ENCODE assay signal across 8 mouse cellular contexts in genomic region chrX:164269285-164269761, GRCm38 (mm10). TPM values are rescaled to one million over a fixed set of nuclear protein-coding genes. Genes with fewer than 3 reads are reported as not detected.
DNase-seq lines count a peak whose midpoint lies in the region; ATAC-seq and TF ChIP-seq lines count a peak whose summit lies in the region.

TSS of gene Pir (plus strand) at chrX:164269371.

- peak; percentile 43 to 63; a peak in 3 of 4 replicates for TF ChIP-seq POLR2A in MEL (IDR thresholded peaks at IDR 0.05; ENCODE audit: control insufficient read depth in 1 of 2, insufficient read depth in 1 of 2, low read depth in 1 of 2, low read length in 2 of 2, poor library complexity in 1 of 2)
- TF ChIP-seq POLR2A in testis, adult 2 months (IDR thresholded peaks at IDR 0.05; ENCODE audit: control insufficient read depth, low read depth, low read length) = no peak

- no peaks in the 10 kb centered on the region for H3K9me3 ChIP-seq in MEL (replicated peaks; ENCODE audit: insufficient read depth, low read length)
- H3K9me3 ChIP-seq in forebrain, embryonic 16.5 days (ENCODE audit: control insufficient read depth, low read length) = no peaks in the 10 kb centered on the region
- H3K9me3 ChIP-seq in liver, postnatal 0 days (ENCODE audit: low read length) = no peaks in the 10 kb centered on the region
- H3K9me3 ChIP-seq in neural tube, embryonic 13.5 days = no peaks in the 10 kb centered on the region

- intact Hi-C loops in heart, postnatal 14 days (cut with DNase I) = no loop called here

- peak; percentile 68 to 84 (median 72) for TF ChIP-seq CTCF in MEL (IDR thresholded peaks at IDR 0.05 in 2 of 3, conservative IDR thresholded peaks at IDR 0.05 in 1 of 3; ENCODE audit: control insufficient read depth in 1 of 3, insufficient read depth in 1 of 3, low read depth in 2 of 3, low read length in 3 of 3, poor library complexity in 1 of 3, severe bottlenecking in 1 of 3)
- TF ChIP-seq CTCF in liver, postnatal 0 days (IDR thresholded peaks at IDR 0.05; ENCODE audit: low read depth) = peak; percentile 61
- no peak for TF ChIP-seq CTCF in testis, adult 2 months (IDR thresholded peaks at IDR 0.05; ENCODE audit: control insufficient read depth, insufficient read depth, insufficient replicate concordance, low read depth, low read length)

- no peaks in the 10 kb centered on the region; a peak in 1 of 4 replicates for H3K27me3 ChIP-seq in MEL (ENCODE audit: control insufficient read depth in 1 of 2, insufficient read depth in 2 of 2, low read length in 2 of 2)
- no peaks in the 10 kb centered on the region for H3K27me3 ChIP-seq in forebrain, embryonic 16.5 days (replicated peaks; ENCODE audit: control insufficient read depth, insufficient read depth, low read length)
- no peaks in the 10 kb centered on the region for H3K27me3 ChIP-seq in liver, postnatal 0 days (ENCODE audit: insufficient read depth, low read length)
- H3K27me3 ChIP-seq in neural tube, embryonic 13.5 days = peaks cover 24% of the 10 kb centered on the region
- no peaks in the 10 kb centered on the region for H3K27me3 ChIP-seq in testis, adult 2 months (ENCODE audit: control insufficient read depth, insufficient read depth, low read length)

- TF ChIP-seq EP300 in MEL (IDR thresholded peaks at IDR 0.05; ENCODE audit: low read depth in 1 of 2, low read length in 2 of 2) = no peak; a peak in 1 of 4 replicates
- no peak for TF ChIP-seq EP300 in liver, postnatal 0 days (IDR thresholded peaks at IDR 0.05; ENCODE audit: low read depth)

- H3K36me3 ChIP-seq in MEL (ENCODE audit: control insufficient read depth in 1 of 2, insufficient read depth in 2 of 2, low read length in 2 of 2) = peaks cover 0 to 11% of the 10 kb centered on the region in 2 experiments; a peak in 2 of 4 replicates
- H3K36me3 ChIP-seq in forebrain, embryonic 16.5 days (ENCODE audit: control insufficient read depth, insufficient read depth) = no peaks in the 10 kb centered on the region
- no peaks in the 10 kb centered on the region for H3K36me3 ChIP-seq in liver, postnatal 0 days (replicated peaks; ENCODE audit: insufficient read depth, low read length)
- H3K36me3 ChIP-seq in neural tube, embryonic 13.5 days = no peaks in the 10 kb centered on the region
- no peaks in the 10 kb centered on the region for H3K36me3 ChIP-seq in testis, adult 2 months (ENCODE audit: control insufficient read depth, insufficient read depth, low read length)

- DNase-seq in MEL (ENCODE audit: low read depth, low spot score) = peak; percentile 92
- peak; percentile 3 to 14 for DNase-seq in cerebellum, adult 18-20 months
- peak; percentile 32 to 55 for DNase-seq in heart, postnatal 14 days
- DNase-seq in large intestine, adult 2 months (ENCODE audit: low read depth, low spot score) = peak; percentile 51
- peak; percentile 81 for DNase-seq in liver, postnatal 0 days

- peak within 1 kb of the TSS; percentile 71 for H3K9ac ChIP-seq in MEL (ENCODE audit: control insufficient read depth, low read depth, low read length, poor library complexity, severe bottlenecking)
- H3K9ac ChIP-seq in forebrain, embryonic 16.5 days (replicated peaks; ENCODE audit: low read depth, low read length) = peak within 1 kb of the TSS; percentile 46
- peak within 1 kb of the TSS; percentile 39 for H3K9ac ChIP-seq in liver, postnatal 0 days (replicated peaks)
- H3K9ac ChIP-seq in neural tube, embryonic 13.5 days = peak within 1 kb of the TSS; percentile 61

- peak; percentile 84 for ATAC-seq in forebrain, embryonic 16.5 days
- ATAC-seq in liver, postnatal 0 days = peak; percentile 98
- ATAC-seq in neural tube, embryonic 13.5 days (ENCODE audit: low read depth) = peak; percentile 72

- H3K4me2 ChIP-seq in forebrain, embryonic 16.5 days (ENCODE audit: low read length) = peak within 1 kb of the TSS; percentile 53
- H3K4me2 ChIP-seq in liver, postnatal 0 days (ENCODE audit: low read depth, low read length) = peak within 1 kb of the TSS; percentile 61
- peak within 1 kb of the TSS; percentile 58 for H3K4me2 ChIP-seq in neural tube, embryonic 13.5 days

- peak within 1 kb of the TSS; percentile 13; the same call in 1 of the 2 replicates for H3K27ac ChIP-seq in MEL (ENCODE audit: control insufficient read depth, low read depth, low read length)
- no peak within 1 kb of the TSS for H3K27ac ChIP-seq in forebrain, embryonic 16.5 days (ENCODE audit: low read length)
- H3K27ac ChIP-seq in liver, postnatal 0 days (ENCODE audit: low read depth) = peak within 1 kb of the TSS; percentile 74
- H3K27ac ChIP-seq in neural tube, embryonic 13.5 days (replicated peaks) = no peak within 1 kb of the TSS
- peak within 1 kb of the TSS; percentile 7; the same call in 1 of the 2 replicates for H3K27ac ChIP-seq in testis, adult 2 months (ENCODE audit: control insufficient read depth, insufficient read depth, low read depth, low read length)

- no peak for TF ChIP-seq RAD21 in MEL (IDR thresholded peaks at IDR 0.05; ENCODE audit: low read depth, low read length)

- peak within 1 kb of the TSS; percentile 70 to 72 for H3K4me3 ChIP-seq in MEL (ENCODE audit: control insufficient read depth in 1 of 2, insufficient read depth in 1 of 2, low read depth in 2 of 2, low read length in 2 of 2)
- peak within 1 kb of the TSS; percentile 39 for H3K4me3 ChIP-seq in forebrain, embryonic 16.5 days (replicated peaks; ENCODE audit: low read length)
- H3K4me3 ChIP-seq in liver, postnatal 0 days (ENCODE audit: low read depth, low read length) = peak within 1 kb of the TSS; percentile 55
- H3K4me3 ChIP-seq in neural tube, embryonic 13.5 days = peak within 1 kb of the TSS; percentile 38
- peak within 1 kb of the TSS; percentile 51 for H3K4me3 ChIP-seq in testis, adult 2 months (ENCODE audit: control insufficient read depth, low read depth, low read length)

- 19% methylated on average over 20 of the region's 20 CpGs for WGBS in forebrain, embryonic 16.5 days
- 10% methylated on average over 20 of the region's 20 CpGs for WGBS in large intestine, adult 2 months
- WGBS in liver, postnatal 0 days (ENCODE audit: insufficient replicate concordance) = 9% methylated on average over 19 of the region's 20 CpGs
- 19% methylated on average over 20 of the region's 20 CpGs for WGBS in neural tube, embryonic 13.5 days

- peaks cover 2 to 6% of the 10 kb centered on the region in 2 experiments; a peak in 3 of 4 replicates for H3K4me1 ChIP-seq in MEL (ENCODE audit: control insufficient read depth in 1 of 2, insufficient read depth in 2 of 2, low read length in 2 of 2)
- no peaks in the 10 kb centered on the region for H3K4me1 ChIP-seq in forebrain, embryonic 16.5 days (replicated peaks; ENCODE audit: control insufficient read depth, insufficient read depth, low read length)
- H3K4me1 ChIP-seq in liver, postnatal 0 days (ENCODE audit: insufficient read depth) = no peaks in the 10 kb centered on the region
- no peaks in the 10 kb centered on the region for H3K4me1 ChIP-seq in neural tube, embryonic 13.5 days (replicated peaks)
- peaks cover 4% of the 10 kb centered on the region; the same call in 1 of the 2 replicates for H3K4me1 ChIP-seq in testis, adult 2 months (ENCODE audit: control insufficient read depth, insufficient read depth, low read length)

- H3K79me2 ChIP-seq in MEL (ENCODE audit: control insufficient read depth, insufficient read depth, low read length, poor library complexity) = no peaks in the 10 kb centered on the region

TF ChIP-seq in MEL, 35 proteins besides CTCF, POLR2A, EP300 and RAD21:
- TF ChIP-seq ETS1 (IDR thresholded peaks at IDR 0.05; ENCODE audit: low read depth, low read length) (peak; percentile 33; the same call in 1 of the 2 replicates), TCF12 (IDR thresholded peaks at IDR 0.05; ENCODE audit: low read depth, low read length) (0 out of 2 replicates have a peak, but pooled peaks have one; percentile 20), SMC3 (IDR thresholded peaks at IDR 0.05; ENCODE audit: low read depth, low read length) (no peak), USF1 (IDR thresholded peaks at IDR 0.05; ENCODE audit: low read depth, low read length) (no peak), TBP (IDR thresholded peaks at IDR 0.05; ENCODE audit: low read depth, low read length) (0 out of 2 replicates have a peak, but pooled peaks have one; percentile 18), E2F4 (IDR thresholded peaks at IDR 0.05; ENCODE audit: borderline replicate concordance, low read depth, low read length) (peak; percentile 45; the same call in 1 of the 2 replicates), NELFE (IDR thresholded peaks at IDR 0.05; ENCODE audit: low read depth, low read length) (peak; percentile 34; the same call in 1 of the 2 replicates), GABPA (IDR thresholded peaks at IDR 0.05; ENCODE audit: low read depth, low read length) (peak; percentile 88)

RNA-seq across cellular contexts. Expression of gene Pir, which starts in this region (rescaled TPM):
- 2.9 and 5.3 TPM in 2 replicates for total RNA-seq in MEL (2012; rRNA removed)
- 100 to 1,000 TPM in 1 of 2 experiments, 10 to 100 TPM in 1; 11.4 to 230 TPM for polyA plus RNA-seq in MEL (2012; ENCODE audit: insufficient read depth in 1 of 2, insufficient read length in 2 of 2, low read depth in 1 of 2, low replicate concordance in 2 of 2, missing spikeins in 1 of 2)
- 3.1 and 3.8 TPM in 2 replicates for polyA plus RNA-seq in forebrain, embryonic 16.5 days (2015; fragmentation: Nextera tagmentation; extraction: Ambion mirVana)
- 1 to 10 TPM; 2.6 to 5.0 TPM for total RNA-seq in heart, postnatal 14 days (2021)
- polyA plus RNA-seq in large intestine, adult 2 months (2012; rRNA removed) = 1.4 and 1.5 TPM in 2 replicates
- 12.3 and 14.3 TPM in 2 replicates for polyA plus RNA-seq in liver, postnatal 0 days (2015; fragmentation: Nextera tagmentation; extraction: Ambion mirVana)
- polyA plus RNA-seq in neural tube, embryonic 13.5 days (2015; fragmentation: Nextera tagmentation; extraction: Ambion mirVana) = 3.2 and 3.7 TPM in 2 replicates
- polyA plus RNA-seq in testis, adult 2 months (2012; rRNA removed) = 0.38 and 0.52 TPM in 2 replicates

Comparison
In these comparisons a context has a peak if more than half of its experiments do, and no peak if none do; other contexts are left out.
1. DNase-seq: peak in every context shown above with its lines; median percentile 92 in MEL; 81 in liver, postnatal 0 days; 51 in large intestine, adult 2 months; 44 in heart, postnatal 14 days; 8 in cerebellum, adult 18-20 months.
2. H3K27ac ChIP-seq: peak in MEL (single experiment), liver, postnatal 0 days (single experiment) and testis, adult 2 months (single experiment); none in forebrain, embryonic 16.5 days (single experiment) and neural tube, embryonic 13.5 days (single experiment).
3. Peak in every context shown above with its lines, with median percentiles within 50 percentile points of each other: H3K4me3 ChIP-seq, H3K9ac ChIP-seq, ATAC-seq and H3K4me2 ChIP-seq.